Mouse (Mus musculus) megakaryocyte, embryonic 14.5 days (primary cell): ENCODE measurements around the gene Zhx3. TPM values are rescaled to one million over a fixed set of nuclear protein-coding genes. Genes with fewer than 3 reads are reported as not detected.

Experiments
- H3K27me3 ChIP-seq: replicated peaks from 2 replicates; pipeline ENCODE3; 2012; ENCODE audit warnings: inconsistent platforms
- H3K36me3 ChIP-seq: replicated peaks from 2 replicates; pipeline ENCODE3; 2012; ENCODE audit warnings: low read length, inconsistent platforms, mixed read lengths
- H3K4me1 ChIP-seq: 2 replicates; pipeline ENCODE4 v1.6.1; 2012; ENCODE audit warnings: inconsistent platforms
- H3K4me3 ChIP-seq: replicated peaks from 2 replicates; pipeline ENCODE3; 2012; ENCODE audit warnings: moderate library complexity, mild to moderate bottlenecking, inconsistent platforms
- H3K9me3 ChIP-seq: 2 replicates; pipeline ENCODE4 v1.6.1; 2012; ENCODE audit warnings: inconsistent platforms
- FLI1 ChIP-seq: IDR thresholded peaks from 2 replicates; pipeline ENCODE4 v1.6.1; 2012; ENCODE audit warnings: low read length, inconsistent platforms, mixed read lengths
- GATA1 ChIP-seq: IDR thresholded peaks from 3 replicates; pipeline ENCODE4 v1.6.1; 2012; ENCODE audit warnings: mixed read lengths, low read length, inconsistent platforms, borderline replicate concordance
- polyA plus RNA-seq: library from polyadenylated mRNA; stranded (reverse); fragments of >175 nt; gene quantifications from 2 replicates; pipeline ENCODE4 v1.2.3, GENCODE M21; 2012; ENCODE audit warnings: low replicate concordance; ENCODE audit not compliant: insufficient read depth

Zhx3 gene
- polyA plus RNA-seq, 1 experiment, result 0.29 TPM

DNA sequence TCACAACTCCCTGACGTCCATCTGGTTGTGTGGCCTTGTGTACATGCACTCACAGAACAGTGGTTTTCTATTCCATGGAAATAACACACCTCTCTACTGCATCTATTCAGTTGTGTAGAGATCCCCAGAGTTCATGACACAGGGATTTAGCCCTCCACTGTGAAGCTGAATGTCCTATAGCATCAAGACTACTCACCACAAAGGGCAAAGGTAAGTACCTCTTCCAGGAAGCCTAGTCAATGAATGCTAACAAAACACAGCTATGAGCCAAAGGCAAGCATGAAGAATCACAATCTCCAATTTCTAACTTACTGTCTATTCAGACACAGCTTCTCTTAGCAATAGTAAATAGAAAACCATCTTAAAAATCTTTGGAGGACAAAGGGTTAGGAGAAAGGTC, 25.1 kb downstream of the Zhx3 start:
- H3K27me3 ChIP-seq, result peaks cover 4% of the 10 kb centered on the region
- no peaks in the 10 kb centered on the region for H3K4me1 ChIP-seq
- TF ChIP-seq GATA1 (no peak), FLI1 (no peak)

DNA sequence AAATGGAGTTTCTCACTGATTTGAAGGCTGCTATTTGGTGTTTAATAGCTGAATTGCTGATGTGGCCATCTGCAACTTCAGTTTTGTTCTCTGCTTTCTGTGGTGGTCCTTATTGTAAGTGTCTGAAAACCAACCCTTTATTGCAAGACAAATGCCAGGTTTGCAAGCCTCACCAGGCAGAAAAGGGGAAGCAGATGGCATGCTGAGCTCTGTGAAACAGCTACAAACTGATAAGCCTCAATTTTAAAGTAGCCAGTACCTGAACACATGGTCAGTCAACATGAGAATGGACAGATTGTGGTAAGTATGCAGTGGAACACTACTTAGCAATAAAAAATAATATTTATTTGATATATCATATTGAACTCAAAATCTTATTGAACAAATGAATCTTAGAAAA, 32.0 kb downstream of the Zhx3 start:
- H3K4me1 ChIP-seq, result no peaks in the 10 kb centered on the region
- no peak overlapping the region for H3K4me3 ChIP-seq
- no peaks in the 10 kb centered on the region for H3K27me3 ChIP-seq
- TF ChIP-seq GATA1 (no peak), FLI1 (no peak)
- no peaks in the 10 kb centered on the region for H3K9me3 ChIP-seq
- H3K36me3 ChIP-seq, result no peaks in the 10 kb centered on the region

More for the DNA sequence above, 25.1 kb downstream of the Zhx3 start:
- Histone ChIP-seq H3K36me3 (no peaks in the 10 kb centered on the region), H3K4me3 (no peak overlapping the region), H3K9me3 (peaks cover 6% of the 10 kb centered on the region; the same call in 1 of the 2 replicates)

DNA sequence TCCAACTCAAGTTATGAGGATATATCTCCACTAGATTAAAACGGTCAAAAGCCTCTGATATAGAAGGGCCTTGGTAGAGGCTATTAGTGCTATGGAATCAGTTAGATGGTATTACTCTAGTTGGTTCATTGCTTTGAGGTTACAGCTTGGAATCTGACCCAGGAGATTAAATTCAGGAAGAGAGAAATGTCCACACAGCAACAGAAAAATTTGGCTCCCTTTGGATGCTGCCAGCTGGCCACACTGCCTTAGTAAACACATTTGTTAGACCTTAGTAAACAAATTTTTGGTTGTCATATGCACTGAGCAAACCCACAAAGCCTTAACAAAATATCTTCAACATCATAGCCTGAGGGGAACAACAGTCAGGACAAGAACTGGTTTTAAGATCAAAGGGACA, 62.0 kb downstream of the Zhx3 start:
- no peak for TF ChIP-seq GATA1
- no peak for TF ChIP-seq FLI1
- Histone ChIP-seq H3K4me1 (no peaks in the 10 kb centered on the region), H3K9me3 (peaks cover 5% of the 10 kb centered on the region), H3K4me3 (no peak overlapping the region), H3K27me3 (peaks cover 5% of the 10 kb centered on the region), H3K36me3 (no peaks in the 10 kb centered on the region)

DNA sequence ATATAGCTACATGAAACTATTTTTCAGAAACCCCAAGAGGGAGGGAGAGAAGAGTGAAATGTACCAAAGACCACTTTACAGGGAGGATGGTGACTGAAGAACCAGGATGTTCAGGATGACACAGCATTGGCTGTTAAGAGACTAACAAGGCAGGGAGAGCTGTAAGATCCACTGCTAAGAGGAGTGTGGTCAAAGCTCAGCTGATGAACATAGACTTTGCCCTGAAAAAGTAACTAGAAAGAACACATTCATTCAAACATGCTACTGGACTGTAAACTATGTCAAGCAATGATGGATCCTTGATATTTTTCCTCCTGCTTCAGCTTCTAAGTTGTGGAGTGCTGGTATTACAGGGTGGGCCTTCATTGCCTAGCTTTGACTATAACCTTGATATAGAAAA, 62.4 kb downstream of the Zhx3 start:
- no peaks in the 10 kb centered on the region for H3K36me3 ChIP-seq
- H3K9me3 ChIP-seq, result peaks cover 3% of the 10 kb centered on the region
- TF ChIP-seq FLI1, result no peak
- TF ChIP-seq GATA1, result no peak
- H3K4me1 ChIP-seq, result no peaks in the 10 kb centered on the region
- H3K27me3 ChIP-seq, result peaks cover 5% of the 10 kb centered on the region
- H3K4me3 ChIP-seq, result no peak overlapping the region

DNA sequence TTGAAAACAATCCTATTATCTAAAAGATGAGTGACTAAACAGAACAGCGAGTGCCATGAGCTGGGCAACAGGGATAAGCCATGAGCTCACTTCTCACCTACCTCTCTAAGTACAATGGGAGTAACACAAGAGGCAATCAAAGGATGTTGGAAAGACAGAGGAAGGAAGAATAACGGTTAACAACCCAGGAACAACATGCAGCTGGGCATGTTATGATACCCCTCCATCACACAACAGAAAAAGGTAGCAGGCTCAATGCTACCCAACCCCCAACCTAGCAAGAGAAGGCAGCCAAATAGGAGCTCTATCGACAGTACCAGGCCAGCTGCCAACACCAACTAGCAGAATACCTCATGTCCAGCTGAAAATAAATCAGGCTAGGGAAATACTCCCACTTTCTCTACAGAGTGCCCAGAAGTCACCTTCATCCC, 66.7 kb downstream of the Zhx3 start:
- Histone ChIP-seq H3K36me3 (no peaks in the 10 kb centered on the region), H3K27me3 (peaks cover 9% of the 10 kb centered on the region), H3K9me3 (no peaks in the 10 kb centered on the region), H3K4me3 (no peak overlapping the region), H3K4me1 (no peaks in the 10 kb centered on the region)
- TF ChIP-seq FLI1, result no peak
- no peak for TF ChIP-seq GATA1

DNA sequence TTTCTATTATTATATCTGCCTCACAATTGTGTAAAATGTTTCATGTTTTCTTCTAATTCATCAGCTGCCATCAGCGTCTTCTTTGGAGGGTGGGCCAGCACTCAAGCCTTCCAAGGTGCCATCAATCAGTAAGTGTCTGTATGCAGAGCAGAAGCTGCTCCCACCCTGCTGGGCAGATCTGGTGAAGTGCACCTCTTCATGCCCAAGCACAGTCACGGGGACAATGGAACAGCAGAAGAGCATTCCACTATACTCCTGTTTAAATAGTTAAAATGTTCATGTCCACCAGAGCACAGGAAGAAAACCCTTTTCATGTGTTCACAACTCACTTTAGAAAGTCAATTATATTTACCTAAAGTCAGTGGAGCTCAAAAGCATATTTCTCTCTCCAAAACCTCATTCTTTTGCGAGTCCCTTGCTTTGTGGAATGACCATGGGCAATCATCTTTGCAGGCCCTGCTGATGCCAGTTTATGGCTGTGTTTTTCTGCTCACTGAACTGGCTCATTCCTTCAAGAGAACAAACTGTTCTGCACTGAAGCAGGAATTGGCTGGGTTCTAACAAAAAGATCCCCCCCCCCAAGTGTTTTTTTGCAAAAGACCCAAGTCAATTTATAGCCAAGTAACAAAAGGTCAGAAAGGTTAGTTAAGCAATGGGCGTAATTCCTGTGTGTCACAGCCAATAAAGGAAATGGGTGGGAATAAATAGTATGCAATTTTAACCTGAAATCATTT, 67.8 kb downstream of the Zhx3 start:
- Histone ChIP-seq H3K27me3 (peaks cover 7% of the 10 kb centered on the region), H3K4me1 (no peaks in the 10 kb centered on the region), H3K4me3 (no peak overlapping the region), H3K36me3 (no peaks in the 10 kb centered on the region), H3K9me3 (no peaks in the 10 kb centered on the region)
- TF ChIP-seq GATA1 (no peak), FLI1 (no peak)

DNA sequence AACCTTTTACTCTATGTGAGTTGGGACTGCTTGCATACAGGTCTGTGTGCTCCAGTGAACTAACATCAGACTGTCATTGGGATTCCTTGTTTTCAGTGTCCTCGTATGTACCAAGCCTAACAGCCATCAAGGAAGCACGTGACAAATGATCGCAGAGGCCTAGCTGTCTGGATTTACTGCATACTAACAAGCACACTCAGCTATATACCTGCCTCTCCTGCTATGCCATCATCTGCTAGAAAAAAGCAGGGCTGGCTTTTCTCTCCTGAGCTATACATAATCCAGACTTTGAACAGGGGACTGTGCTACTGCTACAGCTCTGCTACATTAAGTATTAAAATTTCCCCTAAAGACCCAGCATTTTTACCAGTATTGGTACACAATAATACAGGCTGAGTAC, 70.5 kb downstream of the Zhx3 start:
- TF ChIP-seq FLI1 (no peak), GATA1 (no peak)
- H3K36me3 ChIP-seq, result no peaks in the 10 kb centered on the region
- no peak overlapping the region for H3K4me3 ChIP-seq
- no peaks in the 10 kb centered on the region for H3K4me1 ChIP-seq
- H3K9me3 ChIP-seq, result no peaks in the 10 kb centered on the region
- peaks cover 7% of the 10 kb centered on the region for H3K27me3 ChIP-seq

DNA sequence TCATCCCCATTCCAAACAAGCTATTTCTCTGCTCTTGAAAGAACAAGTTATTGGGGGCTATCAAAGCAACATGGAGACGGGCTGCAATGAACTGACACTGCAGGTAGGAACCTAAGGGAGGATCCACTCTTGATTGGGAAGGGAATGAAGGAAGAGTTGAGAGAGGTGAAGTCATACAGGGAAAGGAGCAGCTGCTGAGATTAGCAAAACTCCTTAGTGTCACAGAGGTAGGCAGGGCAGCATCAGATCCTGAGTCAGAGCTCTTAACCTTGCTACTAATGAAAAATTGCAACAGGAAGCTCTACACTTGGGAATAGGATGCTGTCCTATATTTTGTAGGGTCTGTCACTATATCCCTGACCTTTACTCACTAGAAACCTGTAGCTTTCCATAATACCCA, 71.8 kb downstream of the Zhx3 start:
- Histone ChIP-seq H3K36me3 (no peaks in the 10 kb centered on the region), H3K4me1 (no peaks in the 10 kb centered on the region), H3K4me3 (no peak overlapping the region), H3K27me3 (peaks cover 5% of the 10 kb centered on the region), H3K9me3 (no peaks in the 10 kb centered on the region)
- TF ChIP-seq GATA1, result no peak
- TF ChIP-seq FLI1, result no peak

DNA sequence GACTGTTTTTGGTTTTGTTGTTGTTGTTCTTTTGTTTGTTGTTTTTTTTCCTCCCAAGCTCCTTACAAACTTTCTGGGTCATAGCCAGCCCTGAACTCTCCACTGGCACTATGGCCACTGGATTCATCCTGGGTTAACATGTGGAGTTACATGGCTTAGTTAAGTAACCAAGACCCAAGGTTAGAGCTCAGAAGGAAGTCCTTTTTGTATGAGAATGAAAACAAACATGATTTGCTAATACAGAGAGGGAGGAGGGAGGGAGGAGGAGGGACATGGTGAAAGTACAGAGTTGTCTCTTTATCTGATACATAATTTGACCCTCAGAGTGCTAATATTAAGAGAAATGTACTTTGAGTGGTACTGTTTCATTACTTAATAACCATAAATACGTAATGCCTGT, 74.6 kb downstream of the Zhx3 start:
- Histone ChIP-seq H3K27me3 (peaks cover 4% of the 10 kb centered on the region), H3K4me3 (no peak overlapping the region), H3K9me3 (no peaks in the 10 kb centered on the region), H3K36me3 (no peaks in the 10 kb centered on the region), H3K4me1 (no peaks in the 10 kb centered on the region)
- TF ChIP-seq GATA1, result no peak
- TF ChIP-seq FLI1, result no peak

DNA sequence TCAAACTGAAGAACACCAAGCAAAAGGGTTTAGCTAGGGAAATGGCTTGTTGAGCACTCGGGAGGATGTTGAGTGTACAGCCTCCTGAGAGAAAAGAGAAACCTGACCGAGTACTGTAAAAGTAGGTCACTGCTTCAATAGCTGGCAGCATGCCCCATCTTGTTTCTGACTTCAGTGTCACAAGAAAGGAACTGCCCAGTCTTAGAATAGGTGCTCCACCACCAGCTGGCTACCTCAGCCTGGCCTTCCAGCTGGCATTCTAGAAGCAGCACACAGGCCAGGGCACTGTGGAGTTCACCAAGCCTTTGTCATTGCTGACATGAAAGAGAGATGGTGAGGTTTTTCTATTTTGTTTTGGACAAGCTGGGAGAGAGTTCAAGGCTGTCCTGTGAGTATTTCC, 75.8 kb downstream of the Zhx3 start:
- Histone ChIP-seq H3K27me3 (peaks cover 4% of the 10 kb centered on the region), H3K4me3 (no peak overlapping the region), H3K4me1 (peaks cover 9% of the 10 kb centered on the region), H3K36me3 (no peaks in the 10 kb centered on the region), H3K9me3 (no peaks in the 10 kb centered on the region)
- TF ChIP-seq FLI1 (no peak), GATA1 (no peak)
